Comparison of ENCODE assay signal across 9 mouse cellular contexts in genomic region chr7:87584281-87584701, GRCm38 (mm10). TPM values are rescaled to one million over a fixed set of nuclear protein-coding genes. Genes with fewer than 3 reads are reported as not detected.
DNase-seq lines count a peak whose midpoint lies in the region.
"Had no signal": no experiment of that assay in that cellular context is flagged by ENCODE, and none has a peak within 500 bp of the region (broad histone marks: within the 10 kb centered on the region; RNA-seq: fewer than 3 reads in every experiment).

No protein-coding gene starts in this region.

- intact Hi-C loops in heart, postnatal 10 days (cut with DNase I), result no loop called here
- intact Hi-C loops in left cerebral cortex, postnatal 10 days (cut with DNase I), result loop anchor here (10.0 kb wide), 2 partner anchors 461 to 1461 kb away; no protein-coding TSS in a partner anchor

- no peak for DNase-seq in heart, embryonic 10.5 days (ENCODE audit: low spot score)
- DNase-seq in heart, postnatal 10 days, result no peak
- DNase-seq in brain, embryonic 18.5 days (ENCODE audit: low read depth, low spot score), result peak; percentile 57
- DNase-seq in frontal cortex, postnatal 10 days (ENCODE audit: low spot score in 2 of 2), result peak; percentile 44 to 74
- peak; percentile 50 to 77 for DNase-seq in left cerebral cortex, postnatal 10 days (ENCODE audit: extremely low spot score in 1 of 2, low spot score in 2 of 2)
- peak; percentile 13 for DNase-seq in retina, postnatal 7 days (ENCODE audit: low read depth, low spot score)
- DNase-seq in gastrocnemius, adult 8-10 months (ENCODE audit: low spot score in 2 of 2), result no peak
- DNase-seq in urinary bladder, adult 2 months (ENCODE audit: low spot score), result no peak
- DNase-seq: liver, embryonic 13.5 days had no signal

- H3K36me3 ChIP-seq in heart, embryonic 10.5 days, result no peaks in the 10 kb centered on the region
- H3K36me3 ChIP-seq: liver, embryonic 13.5 days had no signal

- H3K27ac ChIP-seq in heart, embryonic 10.5 days, result no peak overlapping the region
- H3K27ac ChIP-seq: liver, embryonic 13.5 days had no signal

- H3K4me3 ChIP-seq in heart, embryonic 10.5 days, result peak overlapping the region; percentile 43
- H3K4me3 ChIP-seq: liver, embryonic 13.5 days had no signal

- peaks cover 33% of the 10 kb centered on the region for H3K27me3 ChIP-seq in heart, embryonic 10.5 days (ENCODE audit: insufficient read depth, poor library complexity, severe bottlenecking)

- H3K9me3 ChIP-seq in heart, embryonic 10.5 days, result no peaks in the 10 kb centered on the region
- H3K9me3 ChIP-seq: liver, embryonic 13.5 days had no signal

- H3K4me1 ChIP-seq in heart, embryonic 10.5 days, result peaks cover 5% of the 10 kb centered on the region
- H3K4me1 ChIP-seq: liver, embryonic 13.5 days had no signal

- 1% methylated on average over 28 of the region's 28 CpGs for WGBS in heart, embryonic 10.5 days

RNA-seq across cellular contexts. Expression of gene Grm5, which starts 0.3 kb away (rescaled TPM):
- polyA plus RNA-seq in heart, embryonic 10.5 days (2016; fragmentation: Nextera tagmentation; extraction: Ambion mirVana), result not detected in 2 replicates
- not detected for total RNA-seq in heart, postnatal 10 days (2021)
- 100 to 1,000 TPM; 213 to 219 TPM for total RNA-seq in left cerebral cortex, postnatal 10 days (2021)
- under 1 TPM in 1 of 4 experiments, not detected in 3; 0.07 TPM for total RNA-seq in gastrocnemius, adult 8-10 months (2022)
- polyA plus RNA-seq in urinary bladder, adult 2 months (2012; rRNA removed), result not detected in 2 replicates

Comparison
In these comparisons a context has a peak if more than half of its experiments do, and no peak if none do; other contexts are left out.
1. DNase-seq: peak in brain, embryonic 18.5 days (single experiment), frontal cortex, postnatal 10 days (2 of 2), left cerebral cortex, postnatal 10 days (2 of 2) and retina, postnatal 7 days (single experiment); none in heart, embryonic 10.5 days (single experiment), heart, postnatal 10 days (0 of 2), gastrocnemius, adult 8-10 months (0 of 2) and urinary bladder, adult 2 months (single experiment).
2. RNA of gene Grm5, which starts 0.3 kb away (total RNA-seq): 213 to 219 TPM in left cerebral cortex, postnatal 10 days; 0.07 TPM in gastrocnemius, adult 8-10 months and not detected in heart, postnatal 10 days; every median in the first group is over 100 times any median in the second.